Mouse (Mus musculus) embryonic facial prominence, embryonic 11.5 days (tissue): ENCODE data around the gene Shank2. TPM values are rescaled to one million over a fixed set of nuclear protein-coding genes. Genes with fewer than 3 reads are reported as not detected.

Source experiments
- ATAC-seq: fragments of 200-750 bp; cut with Nextera tagmentation; replicated peaks from 2 replicates; pipeline ENCODE4 v1.8.0; 2017; ENCODE audit warnings: low read depth; ENCODE audit not compliant: insufficient number of reproducible peaks, low FRiP score, low TSS enrichment
- DNase-seq: peaks from one replicate; pipeline ENCODE4 v3.0.0-alpha.2; 2015; ENCODE audit warnings: low spot score
- H3K27ac ChIP-seq: fragments of 300-500 bp; sonication (generic); replicated peaks from 2 replicates; pipeline ENCODE4 v1.5.1; 2014; ENCODE audit warnings: mild to moderate bottlenecking, low read depth, low read length, control low read depth
- H3K27me3 ChIP-seq: fragments of 300-500 bp; sonication (generic); 2 replicates; pipeline ENCODE4 v1.6.1; 2014; ENCODE audit warnings: mild to moderate bottlenecking, low read length, moderate library complexity, mixed read lengths; ENCODE audit not compliant: control insufficient read depth, insufficient read depth
- H3K36me3 ChIP-seq: fragments of 300-500 bp; sonication (generic); replicated peaks from 2 replicates; pipeline ENCODE4 v1.6.1; 2014; ENCODE audit warnings: low read depth, mild to moderate bottlenecking, low read length, moderate library complexity, mixed read lengths; ENCODE audit not compliant: control insufficient read depth, insufficient read depth
- H3K4me1 ChIP-seq: fragments of 300-500 bp; sonication (generic); 2 replicates; pipeline ENCODE4 v1.6.1; 2014; ENCODE audit warnings: low read length, mixed read lengths; ENCODE audit not compliant: control insufficient read depth, insufficient read depth
- H3K4me2 ChIP-seq: fragments of 300-500 bp; sonication (generic); 2 replicates; pipeline ENCODE4 v1.6.1; 2014; ENCODE audit warnings: low read depth, mild to moderate bottlenecking, control low read depth, low read length, moderate library complexity
- H3K4me3 ChIP-seq: fragments of 300-500 bp; sonication (generic); 2 replicates; pipeline ENCODE4 v1.5.1; 2014; ENCODE audit warnings: low read depth, low read length, control low read depth
- H3K9ac ChIP-seq: fragments of 300-500 bp; sonication (generic); replicated peaks from 2 replicates; pipeline ENCODE4 v1.6.1; 2014; ENCODE audit warnings: mild to moderate bottlenecking, control low read depth, low read length
- H3K9me3 ChIP-seq: fragments of 300-500 bp; sonication (generic); replicated peaks from 2 replicates; pipeline ENCODE4 v1.6.1; 2016; ENCODE audit warnings: mild to moderate bottlenecking, low read length, inconsistent platforms, mixed read lengths; ENCODE audit not compliant: control insufficient read depth
- WGBS: fragments of 180-500 bp; shearing (Covaris S2); extraction: QIAGEN DNeasy Blood & Tissue Kit; methylation state at CpG from one replicate; pipeline ENCODE4 v1.1.7; 2014; 5-methylcytosine and 5-hydroxymethylcytosine counted together
- polyA plus RNA-seq: library from polyadenylated mRNA; unstranded; fragments of >200 nt; fragmentation: Nextera tagmentation; extraction: Ambion mirVana; gene quantifications from 2 replicates; pipeline ENCODE4 v1.2.1, GENCODE M21; 2014

The Shank2 gene
- polyA plus RNA-seq, 1 experiment from 2014 or later, result 1.3 TPM

- Histone ChIP-seq H3K27me3 (no peaks in the 10 kb centered on the region), H3K9ac (no peak overlapping the region), H3K4me1 (no peaks in the 10 kb centered on the region), H3K27ac (no peak overlapping the region), H3K4me3 (no peak overlapping the region), H3K9me3 (no peaks in the 10 kb centered on the region), H3K4me2 (no peak overlapping the region), H3K36me3 (no peaks in the 10 kb centered on the region)
- ATAC-seq (no peak), DNase-seq (no peak)
- WGBS, result 70% methylated on average over 3 of the region's 3 CpGs
Observed at GRCm38 (mm10) chr7:144111981-144112380, 110.3 kb downstream of the Shank2 start.

GRCm38 (mm10) chr7:144114230-144114629, 112.5 kb downstream of the Shank2 start:
- no peaks in the 10 kb centered on the region for H3K27me3 ChIP-seq
- DNase-seq, result no peak
- no peaks in the 10 kb centered on the region for H3K4me1 ChIP-seq
- 80% methylated on average over 3 of the region's 3 CpGs for WGBS
- no peak for ATAC-seq
- no peak overlapping the region for H3K4me2 ChIP-seq
- H3K9ac ChIP-seq, result no peak overlapping the region
- H3K9me3 ChIP-seq, result no peaks in the 10 kb centered on the region
- no peak overlapping the region for H3K27ac ChIP-seq
- no peaks in the 10 kb centered on the region for H3K36me3 ChIP-seq
- no peak overlapping the region for H3K4me3 ChIP-seq

GRCm38 (mm10) chr7:144119562-144119961, 117.8 kb downstream of the Shank2 start:
- 93% methylated on average over 1 of the region's 1 CpGs for WGBS
- Histone ChIP-seq H3K9ac (no peak overlapping the region), H3K4me1 (no peaks in the 10 kb centered on the region), H3K27me3 (no peaks in the 10 kb centered on the region), H3K9me3 (no peaks in the 10 kb centered on the region), H3K27ac (no peak overlapping the region), H3K4me3 (no peak overlapping the region), H3K36me3 (no peaks in the 10 kb centered on the region), H3K4me2 (no peak overlapping the region)
- DNase-seq, result no peak
- ATAC-seq, result no peak

- no peak overlapping the region for H3K4me3 ChIP-seq
- 86% methylated on average over 22 of the region's 22 CpGs for WGBS
- ATAC-seq, result no peak
- H3K36me3 ChIP-seq, result no peaks in the 10 kb centered on the region
- H3K27me3 ChIP-seq, result no peaks in the 10 kb centered on the region
- H3K4me2 ChIP-seq, result no peak overlapping the region
- H3K9ac ChIP-seq, result no peak overlapping the region
- DNase-seq, result no peak
- no peaks in the 10 kb centered on the region for H3K9me3 ChIP-seq
- H3K27ac ChIP-seq, result no peak overlapping the region
- H3K4me1 ChIP-seq, result no peaks in the 10 kb centered on the region
Observed at GRCm38 (mm10) chr7:144132699-144133387, 131.1 kb downstream of the Shank2 start.

- Histone ChIP-seq H3K36me3 (no peaks in the 10 kb centered on the region), H3K4me3 (no peak overlapping the region), H3K27ac (no peak overlapping the region), H3K4me1 (no peaks in the 10 kb centered on the region), H3K9me3 (no peaks in the 10 kb centered on the region), H3K9ac (no peak overlapping the region), H3K4me2 (no peak overlapping the region), H3K27me3 (no peaks in the 10 kb centered on the region)
- ATAC-seq, result no peak
- 78% methylated on average over 9 of the region's 9 CpGs for WGBS
- no peak for DNase-seq
Observed at GRCm38 (mm10) chr7:144133388-144133998, 131.8 kb downstream of the Shank2 start.

GRCm38 (mm10) chr7:144134699-144135098, 133.0 kb downstream of the Shank2 start:
- DNase-seq, result no peak
- Histone ChIP-seq H3K27ac (no peak overlapping the region), H3K27me3 (no peaks in the 10 kb centered on the region), H3K4me3 (no peak overlapping the region), H3K9me3 (no peaks in the 10 kb centered on the region), H3K4me1 (no peaks in the 10 kb centered on the region), H3K4me2 (no peak overlapping the region), H3K9ac (no peak overlapping the region), H3K36me3 (no peaks in the 10 kb centered on the region)
- no peak for ATAC-seq
- WGBS, result 92% methylated on average over 11 of the region's 11 CpGs

- no peaks in the 10 kb centered on the region for H3K27me3 ChIP-seq
- no peak overlapping the region for H3K4me3 ChIP-seq
- no peaks in the 10 kb centered on the region for H3K9me3 ChIP-seq
- no peaks in the 10 kb centered on the region for H3K4me1 ChIP-seq
- WGBS, result 76% methylated on average over 2 of the region's 2 CpGs
- H3K9ac ChIP-seq, result no peak overlapping the region
- no peak overlapping the region for H3K4me2 ChIP-seq
- H3K36me3 ChIP-seq, result no peaks in the 10 kb centered on the region
- ATAC-seq, result no peak
- no peak overlapping the region for H3K27ac ChIP-seq
- DNase-seq, result no peak
Observed at GRCm38 (mm10) chr7:144137827-144138226, 136.1 kb downstream of the Shank2 start.

- no peak overlapping the region for H3K27ac ChIP-seq
- DNase-seq, result no peak
- no peaks in the 10 kb centered on the region for H3K36me3 ChIP-seq
- H3K27me3 ChIP-seq, result no peaks in the 10 kb centered on the region
- no peak overlapping the region for H3K9ac ChIP-seq
- 55% methylated on average over 2 of the region's 2 CpGs for whole genome bisulfite sequencing
- no peak overlapping the region for H3K4me2 ChIP-seq
- H3K9me3 ChIP-seq, result no peaks in the 10 kb centered on the region
- no peak for ATAC-seq
- H3K4me3 ChIP-seq, result no peak overlapping the region
- H3K4me1 ChIP-seq, result no peaks in the 10 kb centered on the region
Observed at GRCm38 (mm10) chr7:144138476-144138875, 136.7 kb downstream of the Shank2 start.
